Mouse (Mus musculus): ENCODE measurements around the gene Tha1.

Tha1 gene

DNA sequence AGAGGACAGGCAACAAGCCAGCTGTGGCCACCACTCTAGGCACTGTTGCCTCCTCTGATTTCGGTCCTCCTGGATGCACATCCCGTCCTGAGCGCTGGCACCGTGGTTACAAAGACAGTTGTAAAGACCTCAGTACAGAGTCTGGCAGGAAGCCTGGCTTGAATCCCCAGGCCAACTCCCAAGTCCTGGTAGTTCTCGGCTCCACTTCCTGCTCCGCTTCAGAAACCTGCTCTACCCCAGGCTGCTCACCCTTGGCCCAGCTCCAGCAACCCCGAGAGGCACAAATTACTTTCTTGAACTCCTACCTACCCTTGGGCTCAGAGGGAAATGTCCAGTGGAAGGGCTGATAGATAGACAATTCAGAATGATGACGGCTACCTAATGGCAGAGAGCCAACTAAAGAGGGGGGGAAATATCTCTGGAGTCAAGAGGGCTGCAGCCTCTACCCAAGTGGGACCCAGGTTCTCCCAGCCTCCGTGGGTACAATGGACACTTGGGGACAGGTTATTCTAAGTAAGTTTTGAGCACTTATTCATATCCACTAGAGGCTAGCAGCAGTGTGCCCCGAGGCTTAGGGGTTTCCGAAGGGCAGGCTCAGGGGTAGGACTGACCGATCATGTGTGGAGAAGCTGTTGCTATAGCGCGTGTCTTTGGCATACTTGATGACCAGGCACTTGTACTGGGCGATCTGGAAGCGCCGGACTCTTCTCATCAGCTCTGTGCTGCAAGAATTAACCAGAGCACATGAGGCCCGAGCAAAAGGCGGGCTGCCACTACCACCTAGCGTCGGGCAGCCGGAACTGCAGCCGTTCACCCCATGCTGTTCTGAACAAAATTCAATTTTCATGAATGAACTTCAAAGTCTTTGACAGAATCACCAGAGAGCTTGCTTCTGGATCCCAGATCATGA lies 49.0 kb downstream of the Tha1 start:
- DNase-seq = peak; percentile 82 to 92

DNA sequence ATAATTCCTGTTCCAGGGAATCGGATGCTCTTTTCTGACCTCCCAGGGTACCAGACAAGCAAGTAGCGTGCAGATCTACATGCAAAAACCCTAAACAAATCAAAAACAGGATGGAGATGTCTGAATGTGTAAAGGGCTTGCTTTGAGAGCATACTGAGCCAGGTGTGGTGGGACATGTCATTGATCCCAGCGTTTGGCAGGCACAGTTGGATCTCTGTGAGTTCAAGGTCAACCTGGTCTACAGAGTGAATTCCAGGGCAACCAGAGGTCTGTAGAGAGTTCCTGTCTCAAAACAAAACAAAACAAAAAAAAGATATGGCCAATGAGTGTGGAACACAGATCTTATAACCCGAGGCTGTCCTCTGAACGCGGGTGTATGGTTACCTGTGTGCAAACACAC lies 49.9 kb downstream of the Tha1 start:
- no peak for DNase-seq

DNA sequence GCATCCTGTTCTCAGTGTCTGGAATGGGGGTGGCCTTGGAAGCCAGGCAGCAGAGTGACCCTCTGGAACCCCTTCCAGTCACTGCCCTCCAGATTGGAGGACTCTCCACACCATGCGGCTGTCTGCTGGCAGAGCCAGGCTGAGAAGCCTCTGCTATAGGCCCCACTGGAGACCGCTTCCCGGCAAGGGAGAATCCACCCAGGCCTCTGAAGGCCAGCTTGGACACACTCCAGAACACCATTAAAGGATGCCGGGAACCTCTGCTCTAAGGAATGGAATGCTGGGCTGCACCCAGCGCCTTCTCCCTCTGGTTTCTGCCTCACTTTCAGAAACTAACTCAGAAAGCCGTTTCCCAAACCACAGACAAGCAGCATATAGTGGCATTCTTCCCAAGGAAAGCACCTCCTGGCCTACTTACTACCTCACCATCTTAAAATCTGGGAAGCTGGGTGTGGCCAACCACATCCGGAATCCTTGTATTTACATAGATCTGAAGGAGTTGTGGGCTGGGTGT lies 50.5 kb downstream of the Tha1 start:
- peak; percentile 55 to 68 for DNase-seq

DNA sequence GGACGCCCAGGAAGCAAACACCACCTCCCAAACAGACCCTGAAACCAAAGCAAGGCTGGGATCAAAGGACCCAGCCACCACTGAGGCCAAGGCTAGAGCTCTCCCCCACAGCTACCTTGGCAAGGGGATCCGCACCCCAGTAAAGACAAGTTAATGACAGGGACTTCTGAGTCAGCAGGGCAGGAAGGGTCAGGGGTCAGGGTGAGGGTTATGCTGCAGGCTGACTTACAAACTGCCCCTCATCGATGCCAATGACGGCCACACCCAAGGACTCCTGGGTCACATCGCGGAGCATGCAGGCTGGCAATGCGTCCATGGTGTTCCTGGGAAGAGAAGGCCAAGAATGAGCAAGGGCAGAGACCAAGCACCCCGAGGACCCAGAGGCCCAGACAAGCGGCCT lies 51.4 kb downstream of the Tha1 start:
- no peak for DNase-seq

DNA sequence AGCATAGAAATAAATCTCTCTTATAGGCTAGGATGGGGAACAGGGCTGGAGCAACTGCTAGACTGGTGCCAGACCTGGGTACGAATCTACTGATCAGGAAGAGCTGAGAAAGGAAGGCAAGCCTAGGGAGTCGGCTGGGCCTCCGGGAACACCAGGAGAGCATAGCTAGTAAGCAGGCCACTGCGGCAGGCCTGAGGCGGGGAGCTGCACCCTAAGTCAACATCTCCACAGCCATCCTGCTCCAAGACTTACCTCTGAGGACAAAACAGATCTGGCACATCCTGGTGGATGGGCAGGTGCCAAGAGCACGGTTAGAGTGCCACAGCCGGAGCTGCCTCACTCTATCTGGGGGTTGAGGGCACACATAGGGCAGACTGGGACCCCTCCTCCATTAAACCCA lies 53.1 kb downstream of the Tha1 start:
- DNase-seq = no peak

DNA sequence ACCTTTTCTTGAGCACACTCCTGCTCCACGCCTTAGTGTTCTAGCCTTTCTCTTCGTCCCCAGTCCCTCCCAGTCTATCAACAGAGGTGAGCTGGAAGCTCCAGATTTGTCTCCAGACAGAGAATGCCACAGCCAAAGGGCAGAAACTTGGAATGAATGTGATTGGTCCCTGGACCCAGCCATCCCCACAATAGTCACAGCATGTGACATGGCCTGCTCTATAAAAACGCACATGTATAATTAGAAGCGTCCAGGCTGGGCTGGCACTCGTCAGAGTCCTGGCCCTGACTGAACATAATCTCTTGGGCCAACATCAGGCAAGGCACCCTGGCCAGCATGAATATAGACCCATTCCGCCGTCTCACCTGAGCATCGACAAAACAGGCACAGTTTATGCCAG lies 54.2 kb downstream of the Tha1 start:
- no peak for DNase-seq
